Mouse (Mus musculus) testis, postnatal 10 days (tissue): Measurements from ENCODE around the gene Dars.
A peak's percentile ranks its signal among the peaks of the same experiment; 100 is the strongest.

ENCODE experiments used
- DNase-seq: peaks from one replicate; pipeline ENCODE4 v3.0.0; 2021; ENCODE audit warnings: low spot score

The Dars gene

GRCm38 (mm10) chr1:128416584-128417532 is at the start of gene Dars:
TSS of gene Dars (minus strand) at chr1:128417368.
- peak; percentile 99 for DNase-seq

GRCm38 (mm10) chr1:128466828-128467227 is 49.7 kb upstream of the Dars start:
- DNase-seq = no peak

GRCm38 (mm10) chr1:128463478-128463877 is 46.3 kb upstream of the Dars start:
- DNase-seq = no peak

GRCm38 (mm10) chr1:128462389-128462788 is 45.2 kb upstream of the Dars start:
- no peak for DNase-seq

GRCm38 (mm10) chr1:128460780-128461179 is 43.6 kb upstream of the Dars start:
- no peak for DNase-seq

- no peak for DNase-seq
These were observed 42.3 kb upstream of the Dars start for GRCm38 (mm10) chr1:128459439-128459838.

GRCm38 (mm10) chr1:128459011-128459410 is 41.8 kb upstream of the Dars start:
- DNase-seq = no peak

GRCm38 (mm10) chr1:128456844-128457445 is 39.8 kb upstream of the Dars start:
- peak; percentile 46 for DNase-seq

GRCm38 (mm10) chr1:128456271-128456670 is 39.1 kb upstream of the Dars start:
- no peak for DNase-seq

GRCm38 (mm10) chr1:128452210-128452609 is 35.0 kb upstream of the Dars start:
- no peak for DNase-seq

- DNase-seq = no peak
These were observed 34.0 kb upstream of the Dars start for GRCm38 (mm10) chr1:128451183-128451582.

- no peak for DNase-seq
These were observed 30.2 kb upstream of the Dars start for GRCm38 (mm10) chr1:128447206-128447902.

GRCm38 (mm10) chr1:128443890-128444839 is 27.0 kb upstream of the Dars start:
- no peak for DNase-seq

- no peak for DNase-seq
These were observed 23.9 kb upstream of the Dars start for GRCm38 (mm10) chr1:128441129-128441473.

- no peak for DNase-seq
These were observed 23.4 kb upstream of the Dars start for GRCm38 (mm10) chr1:128440386-128441128.

GRCm38 (mm10) chr1:128439618-128440017 is 22.4 kb upstream of the Dars start:
- no peak for DNase-seq

GRCm38 (mm10) chr1:128438526-128438925 is 21.4 kb upstream of the Dars start:
- no peak for DNase-seq

- no peak for DNase-seq
These were observed 20.1 kb upstream of the Dars start for GRCm38 (mm10) chr1:128437276-128437675.

GRCm38 (mm10) chr1:128436015-128436414 is 18.8 kb upstream of the Dars start:
- no peak for DNase-seq

GRCm38 (mm10) chr1:128435551-128435950 is 18.4 kb upstream of the Dars start:
- DNase-seq = no peak

- DNase-seq = no peak
These were observed 7.8 kb upstream of the Dars start for GRCm38 (mm10) chr1:128424928-128425327.
